9 mouse cellular contexts compared by ENCODE assay signal in genomic region chr10:40638276-40638675, GRCm38 (mm10). TPM values are rescaled to one million over a fixed set of nuclear protein-coding genes. Genes with fewer than 3 reads are reported as not detected.
A peak's percentile ranks its signal among the peaks of the same experiment; 100 is the strongest.
DNase-seq lines count a peak whose midpoint lies in the region; ATAC-seq lines count a peak whose summit lies in the region.
"Had no signal": no experiment of that assay in that cellular context is flagged by ENCODE, and none has a peak within 500 bp of the region (broad histone marks: within the 10 kb centered on the region; RNA-seq: fewer than 3 reads in every experiment).

No protein-coding gene starts in this region.

- no peak overlapping the region for H3K27ac ChIP-seq in lung, embryonic 16.5 days (ENCODE audit: low read length)
- peak overlapping the region; percentile 52; the same call in 1 of the 2 replicates for H3K27ac ChIP-seq in embryonic facial prominence, embryonic 10.5 days (replicated peaks)
- no peak overlapping the region for H3K27ac ChIP-seq in neural tube, embryonic 11.5 days (ENCODE audit: low read depth, low read length)
- H3K27ac ChIP-seq in liver, embryonic 12.5 days = no peak overlapping the region

- H3K4me1 ChIP-seq in lung, embryonic 16.5 days (replicated peaks; ENCODE audit: control insufficient read depth, insufficient read depth, low read length) = peaks cover 3% of the 10 kb centered on the region
- peaks cover 23% of the 10 kb centered on the region for H3K4me1 ChIP-seq in embryonic facial prominence, embryonic 10.5 days
- peaks cover 3% of the 10 kb centered on the region for H3K4me1 ChIP-seq in neural tube, embryonic 11.5 days (ENCODE audit: control insufficient read depth, insufficient read depth, low read length)
- no peaks in the 10 kb centered on the region for H3K4me1 ChIP-seq in liver, embryonic 12.5 days

- H3K4me2 ChIP-seq in lung, embryonic 16.5 days (ENCODE audit: low read depth, low read length) = no peak overlapping the region
- no peak overlapping the region for H3K4me2 ChIP-seq in neural tube, embryonic 11.5 days (ENCODE audit: low read depth)
- H3K4me2 ChIP-seq in liver, embryonic 12.5 days = no peak overlapping the region

- no peak overlapping the region for H3K4me3 ChIP-seq in lung, embryonic 16.5 days (ENCODE audit: low read length)
- no peak overlapping the region for H3K4me3 ChIP-seq in embryonic facial prominence, embryonic 10.5 days
- H3K4me3 ChIP-seq in neural tube, embryonic 11.5 days (ENCODE audit: low read depth, low read length) = no peak overlapping the region
- H3K4me3 ChIP-seq in liver, embryonic 12.5 days = no peak overlapping the region

- no peaks in the 10 kb centered on the region for H3K9me3 ChIP-seq in lung, embryonic 16.5 days (ENCODE audit: control insufficient read depth, low read length)
- no peaks in the 10 kb centered on the region for H3K9me3 ChIP-seq in embryonic facial prominence, embryonic 10.5 days
- H3K9me3 ChIP-seq in neural tube, embryonic 11.5 days (ENCODE audit: control insufficient read depth, low read length) = no peaks in the 10 kb centered on the region
- no peaks in the 10 kb centered on the region for H3K9me3 ChIP-seq in liver, embryonic 12.5 days (replicated peaks)

- ATAC-seq in lung, embryonic 16.5 days (ENCODE audit: low read depth) = no peak
- ATAC-seq in neural tube, embryonic 11.5 days (ENCODE audit: insufficient read depth, low FRiP score, low TSS enrichment) = peak; percentile 50
- ATAC-seq in liver, embryonic 12.5 days = no peak
- no peak for ATAC-seq in megakaryocyte progenitor cell, adult 5-6 weeks (replicated peaks; ENCODE audit: poor library complexity)

- no peaks in the 10 kb centered on the region for H3K36me3 ChIP-seq in lung, embryonic 16.5 days (ENCODE audit: control insufficient read depth, insufficient read depth, low read length)
- H3K36me3 ChIP-seq in embryonic facial prominence, embryonic 10.5 days (replicated peaks) = no peaks in the 10 kb centered on the region
- no peaks in the 10 kb centered on the region for H3K36me3 ChIP-seq in neural tube, embryonic 11.5 days (ENCODE audit: control insufficient read depth, insufficient read depth, low read length)
- no peaks in the 10 kb centered on the region for H3K36me3 ChIP-seq in liver, embryonic 12.5 days

- peak overlapping the region; percentile 16; the same call in 1 of the 2 replicates for H3K9ac ChIP-seq in lung, embryonic 16.5 days (ENCODE audit: low read length)
- peak overlapping the region; percentile 22; the same call in 1 of the 2 replicates for H3K9ac ChIP-seq in neural tube, embryonic 11.5 days (ENCODE audit: low read length)
- H3K9ac ChIP-seq in liver, embryonic 12.5 days = no peak overlapping the region

- H3K27me3 ChIP-seq in lung, embryonic 16.5 days (ENCODE audit: control insufficient read depth, insufficient read depth, low read depth, low read length) = no peaks in the 10 kb centered on the region
- peaks cover 6% of the 10 kb centered on the region; the same call in 1 of the 2 replicates for H3K27me3 ChIP-seq in embryonic facial prominence, embryonic 10.5 days (replicated peaks; ENCODE audit: low read depth, poor library complexity, severe bottlenecking)
- no peaks in the 10 kb centered on the region for H3K27me3 ChIP-seq in neural tube, embryonic 11.5 days (ENCODE audit: control insufficient read depth, insufficient read depth, low read length)
- no peaks in the 10 kb centered on the region for H3K27me3 ChIP-seq in liver, embryonic 12.5 days (replicated peaks)

- no peak for DNase-seq in lung, postnatal 14 days
- DNase-seq in embryonic facial prominence, embryonic 10.5 days (ENCODE audit: low spot score) = no peak
- DNase-seq in layer of hippocampus, adult 18-20 months (ENCODE audit: low spot score in 2 of 2) = peak; percentile 85 to 94
- no peak for DNase-seq in neural tube, embryonic 11.5 days (ENCODE audit: low spot score)
- no peak for DNase-seq in urinary bladder, postnatal 4 days (ENCODE audit: low spot score in 2 of 2)

- 64% methylated on average over 7 of the region's 7 CpGs for WGBS in lung, embryonic 16.5 days
- 66% methylated on average over 7 of the region's 7 CpGs for WGBS in embryonic facial prominence, embryonic 10.5 days
- WGBS in neural tube, embryonic 11.5 days = 49% methylated on average over 7 of the region's 7 CpGs
- WGBS in liver, embryonic 12.5 days (ENCODE audit: insufficient replicate concordance) = 67% methylated on average over 7 of the region's 7 CpGs

RNA-seq across cellular contexts. Expression of gene Ddo, which starts 8.5 kb away (rescaled TPM):
- 3.2 and 4.6 TPM in 2 replicates for polyA plus RNA-seq in lung, embryonic 16.5 days (2015; fragmentation: Nextera tagmentation; extraction: Ambion mirVana)
- polyA plus RNA-seq in embryonic facial prominence, embryonic 10.5 days (2016; fragmentation: Nextera tagmentation; extraction: Ambion mirVana) = 0.10 and 0.21 TPM in 2 replicates
- 10 to 100 TPM; 18.8 to 19.4 TPM for total RNA-seq in layer of hippocampus, adult 18-20 months (2021)
- 0.13 and 0.24 TPM in 2 replicates for polyA plus RNA-seq in neural tube, embryonic 11.5 days (2014; fragmentation: Nextera tagmentation; extraction: Ambion mirVana)
- 0.11 TPM in 1 of 2 replicates, not detected in the other for polyA plus RNA-seq in liver, embryonic 12.5 days (2016; fragmentation: Nextera tagmentation; extraction: Ambion mirVana)
- total RNA-seq in megakaryocyte progenitor cell, adult 5-6 weeks (2015) = not detected in 2 replicates
- total RNA-seq in megakaryocyte progenitor cell, adult 5-6 weeks (2017) = not detected in 2 replicates

RNA-seq across cellular contexts. Expression of gene Mettl24, which starts 44.8 kb away (rescaled TPM):
- 3.2 and 3.7 TPM in 2 replicates for polyA plus RNA-seq in lung, embryonic 16.5 days (2015; fragmentation: Nextera tagmentation; extraction: Ambion mirVana)
- 0.92 and 1.5 TPM in 2 replicates for polyA plus RNA-seq in embryonic facial prominence, embryonic 10.5 days (2016; fragmentation: Nextera tagmentation; extraction: Ambion mirVana)
- 1 to 10 TPM; 2.9 to 3.9 TPM for total RNA-seq in layer of hippocampus, adult 18-20 months (2021)
- polyA plus RNA-seq in neural tube, embryonic 11.5 days (2014; fragmentation: Nextera tagmentation; extraction: Ambion mirVana) = 0.77 and 1.3 TPM in 2 replicates
- 0.72 and 0.87 TPM in 2 replicates for polyA plus RNA-seq in liver, embryonic 12.5 days (2016; fragmentation: Nextera tagmentation; extraction: Ambion mirVana)
- total RNA-seq in megakaryocyte progenitor cell, adult 5-6 weeks (2015) = not detected in 2 replicates
- not detected in 2 replicates for total RNA-seq in megakaryocyte progenitor cell, adult 5-6 weeks (2017)
- total RNA-seq: neutrophil, adult 5-6 weeks had no signal

Comparison
In these comparisons a context has a peak if more than half of its experiments do, and no peak if none do; other contexts are left out.
1. DNase-seq: peak in layer of hippocampus, adult 18-20 months (2 of 2); none in lung, postnatal 14 days (single experiment), embryonic facial prominence, embryonic 10.5 days (single experiment), neural tube, embryonic 11.5 days (single experiment) and urinary bladder, postnatal 4 days (0 of 2).